Mouse (Mus musculus) left cerebral cortex, postnatal 25 days (tissue): ENCODE measurements around the gene Grb2. TPM values are rescaled to one million over a fixed set of nuclear protein-coding genes. Genes with fewer than 3 reads are reported as not detected.

Source experiments
- DNase-seq, 2 experiments: peaks; one replicate each; pipeline ENCODE4 v3.0.0; 2022; ENCODE audit warnings: low spot score in 2 of 2, mixed read lengths in 1 of 2
- intact Hi-C: fragments of 180-260 bp; cut with DNase I; formaldehyde crosslinking; loops from one replicate; pipeline ENCODE4 v1.15.1; 2025
- total RNA-seq, 2 experiments: library from RNA; stranded (reverse); gene quantifications; 2 replicates each; pipeline ENCODE4 v1.2.3; 2021

Grb2 gene
- total RNA-seq, 2 experiments from 2014 or later, result 204 TPM

GRCm38 (mm10) chr11:115714491-115714890, 6.1 kb upstream of the Grb2 start:
- intact Hi-C loops, result loop anchor here (1.0 kb wide), 1 partner anchor 67 kb away; no protein-coding TSS in a partner anchor
- DNase-seq, result peak in 1 of 2 experiments; percentile 64

DNA sequence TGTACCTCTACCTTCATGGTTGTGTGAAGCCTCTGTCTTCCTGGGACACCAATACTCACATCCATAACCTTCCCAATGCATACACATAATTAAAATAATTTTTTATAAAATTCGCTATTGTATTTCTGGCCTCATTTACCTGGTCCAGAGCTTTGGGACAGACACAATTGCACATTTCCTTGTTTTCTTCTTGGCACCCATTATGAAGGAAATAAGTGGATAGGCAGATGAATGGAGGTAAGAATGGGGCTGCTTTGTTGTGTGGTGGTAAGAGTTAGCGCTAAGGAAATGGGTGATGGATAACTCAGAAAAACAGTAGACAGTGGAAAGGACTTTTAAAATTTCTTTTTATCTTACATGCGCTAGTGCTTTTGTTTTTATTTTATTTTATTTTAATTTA, 5.0 kb upstream of the Grb2 start:
- intact Hi-C loops, result no loop called here
- no peak for DNase-seq

DNA sequence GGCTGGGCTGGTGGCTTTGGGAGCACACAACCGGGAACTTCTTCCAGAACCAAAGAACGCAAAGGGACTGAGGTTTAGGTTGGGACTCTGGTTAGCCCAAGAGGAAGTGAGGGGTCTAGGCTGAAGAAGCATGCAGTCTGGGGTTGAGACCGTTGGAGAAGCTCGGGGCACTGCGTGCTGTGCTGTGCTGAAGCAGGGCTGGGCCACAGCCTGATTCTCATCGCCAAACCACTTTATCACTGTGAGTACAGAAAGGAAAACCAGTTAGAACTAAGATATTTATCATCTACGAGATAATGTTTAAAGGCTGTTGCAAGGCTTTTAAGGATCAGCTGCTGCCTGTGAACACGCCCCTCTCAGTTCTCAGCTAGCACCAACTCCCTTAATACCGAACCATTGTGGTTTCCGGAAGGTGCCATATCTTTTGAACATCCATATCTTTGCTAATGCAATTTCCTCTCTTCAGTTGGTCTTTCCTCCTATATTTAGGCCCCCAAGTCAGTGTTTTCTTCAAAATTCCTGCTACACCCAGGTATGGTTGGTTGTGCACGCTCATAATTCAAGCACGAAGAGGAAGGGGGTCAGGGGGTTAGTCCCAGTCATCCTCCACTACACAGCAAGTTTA, 4.4 kb upstream of the Grb2 start:
- no peak for DNase-seq
- intact Hi-C loops, result no loop called here

- DNase-seq, result no peak
- intact Hi-C loops, result no loop called here
Observed at GRCm38 (mm10) chr11:115712268-115712667, 3.9 kb upstream of the Grb2 start.

- DNase-seq, result no peak
- intact Hi-C loops, result no loop called here
Observed at GRCm38 (mm10) chr11:115711133-115711532, 2.7 kb upstream of the Grb2 start.

GRCm38 (mm10) chr11:115709829-115710559, 1.6 kb upstream of the Grb2 start:
- intact Hi-C loops, result loop anchor here (1.0 to 2.0 kb wide), 3 partner anchors 39 to 82 kb away; partner anchors contain the start of gene Slc25a19
- DNase-seq, result no peak

DNA sequence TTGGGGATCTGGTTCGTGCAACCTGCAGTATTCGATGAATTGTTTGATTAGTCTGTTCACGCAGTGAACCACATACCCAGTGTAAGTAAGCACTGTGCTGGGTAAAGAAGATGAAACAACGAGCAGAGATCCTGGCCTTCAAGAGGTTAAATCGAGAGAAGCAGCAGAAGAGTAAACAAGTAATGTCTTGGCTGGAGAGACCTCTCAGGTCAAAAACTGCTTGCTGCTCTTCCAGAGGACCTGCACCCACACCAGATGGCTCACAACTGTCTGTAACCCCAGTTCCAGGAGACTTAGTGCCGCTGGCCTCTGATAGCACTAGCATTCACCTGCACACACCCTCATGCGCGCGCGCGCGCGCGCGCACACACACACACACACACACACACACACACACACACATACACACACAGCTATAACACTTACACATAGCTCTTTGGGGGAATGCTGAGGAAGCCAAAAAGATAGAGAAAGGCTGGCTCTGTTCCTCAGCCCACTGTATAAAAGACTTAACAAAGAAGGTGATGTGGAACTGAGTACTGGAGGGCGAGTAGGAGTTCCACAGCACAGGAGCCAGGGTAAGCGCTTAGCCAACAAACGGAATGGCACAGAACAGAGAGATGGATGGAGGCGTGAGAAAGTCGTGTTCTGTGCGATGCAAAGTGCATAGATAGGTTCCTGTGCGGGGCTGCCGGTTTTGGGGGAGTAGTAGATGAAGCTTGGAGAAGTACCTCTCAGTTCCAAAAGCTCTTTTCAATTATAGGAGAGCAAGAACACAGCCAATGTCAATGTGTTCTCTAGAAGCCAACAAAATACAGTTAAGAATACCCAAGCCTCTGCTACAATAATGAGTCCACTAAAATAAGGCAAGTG, 795 bp upstream of the Grb2 start:
- intact Hi-C loops, result loop anchor here (1.0 to 2.0 kb wide), 3 partner anchors 38 to 81 kb away; partner anchors contain the start of gene Slc25a19
- peak; percentile 41 to 80 for DNase-seq

DNA sequence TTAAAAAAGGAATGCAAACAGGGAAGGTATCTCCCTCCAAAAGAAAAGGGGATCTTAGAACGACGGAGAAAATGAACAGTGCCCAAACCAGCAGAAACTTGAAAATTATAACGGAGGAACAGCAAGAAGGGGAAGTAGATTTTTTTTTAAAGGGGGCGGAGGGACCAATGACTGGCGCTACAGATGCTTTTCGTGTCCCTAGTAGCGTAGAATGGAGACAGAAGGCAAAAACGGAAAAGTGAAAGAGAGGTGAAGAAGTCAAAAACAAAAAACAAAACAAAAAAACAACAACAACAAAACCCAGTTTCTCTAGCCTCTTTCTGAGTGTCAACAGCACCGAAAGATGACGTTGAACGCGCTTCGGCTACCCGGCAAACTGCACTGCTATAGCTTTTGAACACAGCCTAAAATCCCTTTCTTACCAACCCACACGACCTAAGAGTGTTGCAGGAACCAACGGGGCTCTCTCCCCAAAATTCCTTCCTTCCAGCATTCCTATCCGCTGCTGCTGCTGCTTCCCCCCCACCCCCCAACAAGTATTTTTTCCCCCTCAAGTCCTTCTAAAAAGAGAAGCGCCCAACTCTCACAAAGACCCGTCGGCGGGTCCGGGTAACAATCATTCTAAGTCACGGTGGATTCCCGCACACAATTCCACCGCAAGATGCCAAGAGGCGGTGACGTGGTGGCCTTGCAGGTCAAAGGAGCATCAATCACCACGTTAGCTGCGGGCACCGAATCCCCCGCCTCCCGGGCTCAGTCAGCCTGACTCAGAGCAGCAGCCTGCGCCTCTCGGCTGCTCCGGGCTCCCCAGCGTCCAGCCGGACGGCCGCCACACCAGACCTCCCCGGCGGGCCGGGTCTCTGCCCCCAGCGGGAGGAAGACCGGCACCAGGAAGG, 836 bp downstream of the Grb2 start:
- intact Hi-C loops, result loop anchor here (2.0 kb wide), 2 partner anchors 37 to 59 kb away; no protein-coding TSS in a partner anchor
- DNase-seq, result no peak

- intact Hi-C loops, result no loop called here
- DNase-seq, result no peak
Observed at GRCm38 (mm10) chr11:115706584-115706983, 1.8 kb downstream of the Grb2 start.

DNA sequence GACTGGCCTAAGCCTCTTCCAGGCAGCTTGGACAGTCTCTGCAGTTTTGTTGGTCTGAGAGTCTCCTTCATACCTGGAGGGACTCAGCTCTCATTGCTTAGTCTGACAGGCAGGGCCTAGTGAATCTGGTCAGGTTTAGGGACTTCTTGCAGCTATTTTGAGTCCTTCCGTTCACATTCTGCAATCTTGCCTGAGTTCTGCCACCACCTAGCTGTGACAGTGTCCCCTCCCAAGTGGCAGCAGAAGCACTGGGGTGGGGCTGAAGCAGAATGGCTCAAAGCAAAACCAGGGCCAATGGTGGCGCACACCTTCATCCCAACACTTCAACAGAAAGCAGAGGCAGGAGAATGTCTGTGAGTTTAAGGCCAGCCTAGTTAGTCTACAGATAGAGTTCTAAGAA, 2.8 kb downstream of the Grb2 start:
- intact Hi-C loops, result no loop called here
- DNase-seq, result no peak

- DNase-seq, result no peak
- intact Hi-C loops, result no loop called here
Observed at GRCm38 (mm10) chr11:115704648-115705047, 3.7 kb downstream of the Grb2 start.

- DNase-seq, result no peak
- intact Hi-C loops, result no loop called here
Observed at GRCm38 (mm10) chr11:115703466-115703865, 4.9 kb downstream of the Grb2 start.

- peak; percentile 93 to 98 for DNase-seq
- intact Hi-C loops, result no loop called here
Observed at GRCm38 (mm10) chr11:115698986-115699728, 9.2 kb downstream of the Grb2 start.

GRCm38 (mm10) chr11:115697722-115698121, 10.7 kb downstream of the Grb2 start:
- DNase-seq, result no peak
- intact Hi-C loops, result no loop called here

DNA sequence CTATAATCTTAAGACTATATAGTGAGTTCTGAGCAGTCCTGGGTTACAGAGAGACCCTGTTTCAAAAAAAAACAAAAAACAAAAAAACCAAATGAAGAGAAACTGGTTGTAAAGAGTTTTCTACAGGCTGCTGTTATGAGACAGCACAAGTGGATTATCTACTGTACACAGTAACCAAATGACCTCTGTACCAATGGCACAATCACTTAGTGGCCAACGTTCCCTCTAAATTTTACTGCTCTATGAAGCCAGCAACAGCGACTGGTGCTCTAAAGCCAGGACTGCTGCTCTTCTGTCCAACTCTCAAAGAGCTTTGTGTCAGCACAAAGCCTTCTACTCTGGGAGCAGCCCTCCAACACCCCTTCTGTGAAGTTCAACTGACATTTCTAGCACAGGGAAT, 11.3 kb downstream of the Grb2 start:
- DNase-seq, result no peak
- intact Hi-C loops, result no loop called here

DNA sequence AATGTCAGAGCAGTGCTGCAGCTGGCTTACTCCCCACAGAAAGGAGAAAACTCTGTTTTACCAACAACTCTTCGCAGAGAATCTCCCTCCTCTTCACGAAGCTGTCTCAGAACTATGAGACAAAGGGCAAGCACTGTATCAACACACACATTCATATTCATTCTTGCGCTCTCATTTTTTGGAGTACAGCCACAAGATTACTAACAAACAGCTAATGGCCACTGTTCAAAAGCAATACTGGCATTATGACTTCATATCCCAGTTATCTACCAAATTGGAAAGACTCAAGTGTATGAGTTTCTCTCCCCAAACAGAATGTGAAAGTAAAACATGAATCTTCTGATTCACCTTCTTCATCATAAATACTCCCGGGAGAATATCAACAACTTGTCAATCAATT, 11.9 kb downstream of the Grb2 start:
- intact Hi-C loops, result no loop called here
- no peak for DNase-seq

DNA sequence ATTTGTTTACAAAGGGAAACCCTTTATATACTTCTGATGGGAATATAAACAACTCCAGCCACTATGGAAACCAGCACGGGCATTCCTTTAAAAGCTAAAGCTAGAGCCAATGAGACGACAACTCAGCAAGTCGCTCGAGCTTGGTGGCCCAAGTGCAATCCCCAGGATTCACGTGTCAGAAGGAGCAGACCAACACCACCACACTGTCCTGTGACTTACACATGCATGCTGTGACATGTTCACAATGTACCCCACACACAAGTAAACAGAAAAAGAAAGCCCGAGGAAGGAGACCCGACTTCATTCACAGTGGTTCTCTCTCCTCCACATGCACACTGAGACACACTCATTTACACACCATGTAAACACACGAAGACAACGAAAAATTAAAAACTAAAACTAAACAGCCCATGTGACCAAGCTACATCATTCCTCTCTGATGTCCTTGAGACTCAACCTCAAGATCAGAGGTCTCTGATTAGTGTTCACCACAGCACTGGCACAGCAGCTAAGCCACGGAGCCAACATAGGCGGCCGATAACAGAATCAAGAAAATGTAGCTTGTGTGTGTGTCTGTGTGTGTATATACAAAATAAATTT, 14.3 kb downstream of the Grb2 start:
- DNase-seq, result no peak
- intact Hi-C loops, result no loop called here

DNA sequence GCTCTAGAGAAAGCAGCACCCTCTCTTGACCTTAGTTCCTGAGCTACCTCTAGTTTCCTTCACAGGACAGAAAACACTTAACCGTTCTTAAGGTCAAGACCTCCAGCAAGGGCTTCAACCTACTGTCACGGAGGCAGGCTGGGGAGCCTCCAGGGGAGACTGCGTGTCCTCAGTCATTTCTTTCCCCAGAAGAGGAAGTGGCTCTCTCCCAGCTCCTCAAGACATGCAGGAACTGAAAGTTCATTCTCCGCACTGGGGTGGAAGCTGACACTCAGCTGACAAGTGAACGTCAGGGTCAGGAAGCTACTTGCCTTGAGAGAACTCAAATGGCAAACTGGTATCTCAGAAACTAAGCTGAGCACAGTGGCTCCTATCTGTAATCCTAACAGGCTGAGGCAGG, 15.6 kb downstream of the Grb2 start:
- intact Hi-C loops, result no loop called here
- DNase-seq, result no peak
